Mouse (Mus musculus) liver, embryonic 14.5 days (tissue): ENCODE results near the gene Tat.

ENCODE experiments used
- CTCF ChIP-seq: IDR thresholded peaks from 2 replicates; pipeline ENCODE4 v1.5.1; 2016; ENCODE audit warnings: antibody characterized with exemption, low read depth, control low read depth
- EP300 ChIP-seq: IDR thresholded peaks from 2 replicates; pipeline ENCODE4 v1.6.1; 2016; ENCODE audit warnings: antibody characterized with exemption, low read depth

- TF ChIP-seq CTCF (no peak), EP300 (no peak)
Measured at GRCm38 (mm10) chr8:109999974-110000373, 9.7 kb downstream of the Tat start.
